30 mouse cellular contexts compared by ENCODE assay signal in genomic region chr13:99196865-99197264, GRCm38 (mm10). TPM values are rescaled to one million over a fixed set of nuclear protein-coding genes. Genes with fewer than 3 reads are reported as not detected.
A peak's percentile ranks its signal among the peaks of the same experiment; 100 is the strongest.
DNase-seq lines count a peak whose midpoint lies in the region; ATAC-seq and TF ChIP-seq lines count a peak whose summit lies in the region.
"Had no signal": no experiment of that assay in that cellular context is flagged by ENCODE, and none has a peak within 500 bp of the region (broad histone marks: within the 10 kb centered on the region; RNA-seq: fewer than 3 reads in every experiment).

No protein-coding gene starts in this region.

- no peak overlapping the region for H3K9ac ChIP-seq in kidney, embryonic 15.5 days
- no peak overlapping the region for H3K9ac ChIP-seq in kidney, postnatal 0 days (ENCODE audit: low read depth, low read length)
- no peak overlapping the region for H3K9ac ChIP-seq in kidney, embryonic 16.5 days (replicated peaks; ENCODE audit: low read length)
- H3K9ac ChIP-seq: embryonic facial prominence, embryonic 13.5 days; forebrain, embryonic 12.5 days; forebrain, embryonic 15.5 days; heart, embryonic 12.5 days; heart, embryonic 15.5 days; hindbrain, embryonic 12.5 days; hindbrain, embryonic 15.5 days had no signal

- no peak for TF ChIP-seq CTCF in kidney, postnatal 0 days (IDR thresholded peaks at IDR 0.05; ENCODE audit: low read depth)

- H3K4me2 ChIP-seq in kidney, embryonic 15.5 days: no peak overlapping the region
- H3K4me2 ChIP-seq in kidney, postnatal 0 days (ENCODE audit: low read length): no peak overlapping the region
- H3K4me2 ChIP-seq in kidney, embryonic 16.5 days (replicated peaks; ENCODE audit: low read depth, low read length): no peak overlapping the region
- H3K4me2 ChIP-seq: embryonic facial prominence, embryonic 13.5 days; forebrain, embryonic 12.5 days; forebrain, embryonic 15.5 days; heart, embryonic 12.5 days; heart, embryonic 15.5 days; hindbrain, embryonic 12.5 days; hindbrain, embryonic 15.5 days had no signal

- peaks cover 20% of the 10 kb centered on the region for H3K4me1 ChIP-seq in kidney, embryonic 15.5 days
- H3K4me1 ChIP-seq in kidney, postnatal 0 days (replicated peaks; ENCODE audit: insufficient read depth, low read length): no peaks in the 10 kb centered on the region
- H3K4me1 ChIP-seq in kidney, embryonic 16.5 days (ENCODE audit: insufficient read depth, low read length): peaks cover 9% of the 10 kb centered on the region
- H3K4me1 ChIP-seq in brown adipose tissue, adult 24 weeks (ENCODE audit: control insufficient read depth, insufficient read depth, insufficient read length, low read length): peaks cover 37% of the 10 kb centered on the region
- H3K4me1 ChIP-seq: forebrain, embryonic 12.5 days; forebrain, embryonic 15.5 days; hindbrain, embryonic 12.5 days; hindbrain, embryonic 15.5 days had no signal

- ATAC-seq in kidney, embryonic 15.5 days (replicated peaks; ENCODE audit: low FRiP score): no peak
- ATAC-seq in kidney, postnatal 0 days (replicated peaks; ENCODE audit: low FRiP score, low read depth): no peak
- no peak for ATAC-seq in kidney, embryonic 16.5 days (ENCODE audit: low FRiP score, low TSS enrichment)
- ATAC-seq: CD4-positive, CD25-positive, alpha-beta regulatory T cell, adult 4 months; forebrain, embryonic 15.5 days had no signal

- H3K36me3 ChIP-seq in kidney, embryonic 15.5 days: no peaks in the 10 kb centered on the region
- H3K36me3 ChIP-seq in kidney, postnatal 0 days (ENCODE audit: insufficient read depth, low read length): no peaks in the 10 kb centered on the region
- H3K36me3 ChIP-seq in kidney, embryonic 16.5 days (ENCODE audit: insufficient read depth, low read length): no peaks in the 10 kb centered on the region
- H3K36me3 ChIP-seq: embryonic facial prominence, embryonic 10.5 days; embryonic facial prominence, embryonic 13.5 days; forebrain, embryonic 12.5 days; forebrain, embryonic 15.5 days; heart, embryonic 12.5 days; heart, embryonic 15.5 days; hindbrain, embryonic 12.5 days; hindbrain, embryonic 15.5 days had no signal

- WGBS in kidney, embryonic 15.5 days: 45% methylated on average over 4 of the region's 4 CpGs
- 40% methylated on average over 4 of the region's 4 CpGs for WGBS in kidney, postnatal 0 days
- 49% methylated on average over 4 of the region's 4 CpGs for WGBS in kidney, embryonic 16.5 days

- intact Hi-C loops in gastrocnemius, postnatal 14 days (cut with DNase I; ENCODE audit: low total_unique reads): no loop called here

- 0 out of 2 replicates have a peak, but pooled peaks cover 5% of the 10 kb centered on the region for H3K27me3 ChIP-seq in kidney, embryonic 15.5 days
- H3K27me3 ChIP-seq in kidney, postnatal 0 days (ENCODE audit: insufficient read depth, low read length): no peaks in the 10 kb centered on the region
- H3K27me3 ChIP-seq in kidney, embryonic 16.5 days (ENCODE audit: insufficient read depth, low read length): no peaks in the 10 kb centered on the region
- H3K27me3 ChIP-seq: embryonic facial prominence, embryonic 13.5 days; forebrain, embryonic 12.5 days; forebrain, embryonic 15.5 days; heart, embryonic 12.5 days; heart, embryonic 15.5 days; hindbrain, embryonic 12.5 days; hindbrain, embryonic 15.5 days had no signal

- no peaks in the 10 kb centered on the region for H3K9me3 ChIP-seq in kidney, embryonic 15.5 days (replicated peaks)
- H3K9me3 ChIP-seq in kidney, postnatal 0 days (replicated peaks; ENCODE audit: low read length): no peaks in the 10 kb centered on the region
- no peaks in the 10 kb centered on the region for H3K9me3 ChIP-seq in kidney, embryonic 16.5 days (ENCODE audit: low read length)
- H3K9me3 ChIP-seq: embryonic facial prominence, embryonic 10.5 days; embryonic facial prominence, embryonic 13.5 days; forebrain, embryonic 12.5 days; forebrain, embryonic 15.5 days; heart, embryonic 12.5 days; heart, embryonic 15.5 days; hindbrain, embryonic 12.5 days; hindbrain, embryonic 15.5 days had no signal

- DNase-seq in kidney, adult 11 months: peak; percentile 38
- peak; percentile 65 for DNase-seq in kidney, postnatal 0 days (ENCODE audit: low spot score)
- peak; percentile 56 for DNase-seq in kidney, postnatal 10 days
- no peak for DNase-seq in natural killer cell, adult 2 months (ENCODE audit: low spot score in 2 of 2)
- DNase-seq in gastrocnemius, postnatal 14 days: no peak
- DNase-seq: adrenal gland, adult 2 months; adrenal gland, postnatal 14 days; cerebellum, adult 11-12 months; cerebellum, adult 8-10 months; cerebellum, postnatal 10 days; cerebellum, postnatal 36 days; embryo, embryonic 11 days; gastrocnemius, postnatal 36 days; heart, postnatal 10 days had no signal

- H3K27ac ChIP-seq in kidney, embryonic 15.5 days: no peak overlapping the region
- H3K27ac ChIP-seq in kidney, postnatal 0 days: no peak overlapping the region
- H3K27ac ChIP-seq in kidney, embryonic 16.5 days (ENCODE audit: low read length): no peak overlapping the region
- H3K27ac ChIP-seq in brown adipose tissue, adult 24 weeks (replicated peaks; ENCODE audit: low read depth, low read length): peak overlapping the region; percentile 38
- H3K27ac ChIP-seq: embryonic facial prominence, embryonic 10.5 days; embryonic facial prominence, embryonic 13.5 days; forebrain, embryonic 12.5 days; forebrain, embryonic 15.5 days; heart, embryonic 15.5 days; hindbrain, embryonic 12.5 days; hindbrain, embryonic 15.5 days had no signal

- no peak overlapping the region for H3K4me3 ChIP-seq in kidney, embryonic 15.5 days (replicated peaks)
- H3K4me3 ChIP-seq in kidney, postnatal 0 days (replicated peaks; ENCODE audit: low read depth, low read length): no peak overlapping the region
- no peak overlapping the region for H3K4me3 ChIP-seq in kidney, embryonic 16.5 days (ENCODE audit: low read length)
- H3K4me3 ChIP-seq in brown adipose tissue, adult 24 weeks (ENCODE audit: insufficient read depth, low read depth, low read length): no peak overlapping the region
- H3K4me3 ChIP-seq: embryonic facial prominence, embryonic 10.5 days; embryonic facial prominence, embryonic 13.5 days; erythroblast, embryonic 14.5 days; forebrain, embryonic 12.5 days; forebrain, embryonic 15.5 days; heart, embryonic 12.5 days; heart, embryonic 15.5 days; hindbrain, embryonic 12.5 days; hindbrain, embryonic 15.5 days had no signal

RNA-seq across cellular contexts. Expression of gene Zfp366, which starts 12.2 kb away (rescaled TPM):
- polyA plus RNA-seq in kidney, embryonic 15.5 days (2015; fragmentation: Nextera tagmentation; extraction: Ambion mirVana): 0.99 and 1.1 TPM in 2 replicates
- 0.98 and 1.2 TPM in 2 replicates for polyA plus RNA-seq in kidney, postnatal 0 days (2015; fragmentation: Nextera tagmentation; extraction: Ambion mirVana)
- 0.96 and 1.1 TPM in 2 replicates for polyA plus RNA-seq in kidney, embryonic 16.5 days (2015; fragmentation: Nextera tagmentation; extraction: Ambion mirVana)
- polyA plus RNA-seq in brown adipose tissue, adult 24 weeks (2012; ENCODE audit: insufficient read depth, insufficient read length, missing spikeins): 2.8 and 6.6 TPM in 2 replicates
- total RNA-seq in gastrocnemius, postnatal 14 days (2021): 1 to 10 TPM; 6.0 to 7.4 TPM
- total RNA-seq: granulocyte monocyte progenitor cell, adult 5-6 weeks; MEL had no signal
- polyA plus RNA-seq: C2C12; erythroblast, embryonic 14.5 days had no signal

Comparison
In these comparisons a context has a peak if more than half of its experiments do, and no peak if none do; other contexts are left out.
1. DNase-seq: peak in kidney, adult 11 months (single experiment), kidney, postnatal 0 days (single experiment) and kidney, postnatal 10 days (single experiment); none in natural killer cell, adult 2 months (0 of 2) and gastrocnemius, postnatal 14 days (single experiment).